Mouse (Mus musculus) CD4-positive, CD25-positive, alpha-beta regulatory T cell (primary cell): ENCODE results near the gene Oaz3. TPM values are rescaled to one million over a fixed set of nuclear protein-coding genes. Genes with fewer than 3 reads are reported as not detected.

Source experiments
- polyA plus RNA-seq: library from polyadenylated mRNA; unstranded; fragments of 100-300 nt; shearing (Covaris generic); gene quantifications from one replicate; pipeline ENCODE4 v1.2.1, GENCODE M21; 2017

The Oaz3 gene
- 0.96 TPM for polyA plus RNA-seq

DNA sequence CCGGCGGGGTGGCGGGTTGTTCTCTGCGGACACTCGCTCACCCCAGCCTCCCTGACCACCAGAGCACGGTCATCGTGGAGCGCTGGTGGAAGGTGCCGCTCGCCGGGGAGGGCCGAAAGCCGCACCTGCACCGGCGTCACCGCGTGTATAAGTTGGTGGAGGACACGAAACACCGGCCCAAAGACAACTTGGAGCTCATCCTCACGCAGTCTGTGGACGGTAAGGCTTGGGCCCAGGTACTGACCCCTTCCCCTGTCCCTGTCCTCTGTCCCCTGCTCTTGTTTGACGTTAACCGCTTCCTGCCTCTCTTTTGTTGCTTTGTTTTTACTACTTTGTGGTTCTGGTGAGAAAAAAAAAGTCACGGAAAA, at the start of gene Oaz3:
Oaz3 (minus strand) TSS at position 319 of the 368 bp plus-strand sequence.

DNA sequence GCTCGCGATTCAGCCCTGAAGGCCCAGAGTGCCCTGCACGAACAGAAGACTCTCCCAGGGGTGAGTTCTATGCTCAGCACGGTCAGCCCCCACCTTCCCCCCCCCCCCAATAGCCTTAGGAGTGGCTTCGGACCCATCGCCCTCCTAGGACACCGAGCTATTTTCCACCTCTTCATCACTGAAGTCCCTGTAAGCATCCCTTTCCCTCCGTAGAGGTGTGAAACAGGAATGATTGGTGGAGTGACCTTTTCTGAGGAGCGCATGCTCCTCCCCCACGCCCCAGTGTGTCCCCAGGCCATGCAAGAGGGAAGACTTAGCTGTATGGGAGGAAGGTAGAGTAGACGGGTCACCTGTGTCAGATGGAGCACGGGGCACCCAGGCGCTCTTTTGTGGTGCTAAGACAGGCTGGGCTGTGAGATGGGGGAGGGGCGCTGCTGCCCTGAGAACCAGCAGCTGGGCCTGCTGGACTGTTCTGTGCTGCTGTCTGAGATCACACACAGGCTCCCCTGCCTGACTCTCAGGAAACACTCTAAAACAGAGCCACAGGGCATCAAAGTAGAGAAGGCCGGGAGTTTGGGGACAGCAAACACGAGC, 36.7 kb upstream of the Oaz3 start, which contains the start of gene Riiad1:
Riiad1 (minus strand) TSS at position 51 of the 594 bp plus-strand sequence.

DNA sequence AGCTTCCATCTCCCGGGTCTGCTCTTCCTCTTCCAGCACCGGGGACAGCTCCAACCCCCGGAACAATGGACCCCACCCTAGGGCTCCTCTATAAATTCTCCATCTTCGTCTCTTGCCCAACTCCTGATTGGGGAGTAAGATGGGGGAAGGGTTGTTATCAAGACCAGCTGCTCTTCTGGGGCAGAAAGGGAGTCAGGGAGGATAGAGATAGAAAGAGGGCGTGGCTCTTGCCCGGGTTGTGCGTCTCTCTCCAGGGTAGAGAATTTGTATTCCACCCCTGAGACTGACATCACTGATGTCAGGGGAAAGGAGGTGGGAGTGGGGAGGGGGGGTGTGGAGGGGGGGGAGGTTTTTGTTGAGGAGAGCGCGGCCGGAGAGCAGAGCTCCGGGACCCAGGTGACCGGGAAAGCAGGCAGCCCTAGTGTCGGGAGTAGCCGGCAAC, 34.3 kb upstream of the Oaz3 start, which contains the start of gene Celf3:
Celf3 (plus strand) TSS at position 315 of the 442 bp plus-strand sequence.

DNA sequence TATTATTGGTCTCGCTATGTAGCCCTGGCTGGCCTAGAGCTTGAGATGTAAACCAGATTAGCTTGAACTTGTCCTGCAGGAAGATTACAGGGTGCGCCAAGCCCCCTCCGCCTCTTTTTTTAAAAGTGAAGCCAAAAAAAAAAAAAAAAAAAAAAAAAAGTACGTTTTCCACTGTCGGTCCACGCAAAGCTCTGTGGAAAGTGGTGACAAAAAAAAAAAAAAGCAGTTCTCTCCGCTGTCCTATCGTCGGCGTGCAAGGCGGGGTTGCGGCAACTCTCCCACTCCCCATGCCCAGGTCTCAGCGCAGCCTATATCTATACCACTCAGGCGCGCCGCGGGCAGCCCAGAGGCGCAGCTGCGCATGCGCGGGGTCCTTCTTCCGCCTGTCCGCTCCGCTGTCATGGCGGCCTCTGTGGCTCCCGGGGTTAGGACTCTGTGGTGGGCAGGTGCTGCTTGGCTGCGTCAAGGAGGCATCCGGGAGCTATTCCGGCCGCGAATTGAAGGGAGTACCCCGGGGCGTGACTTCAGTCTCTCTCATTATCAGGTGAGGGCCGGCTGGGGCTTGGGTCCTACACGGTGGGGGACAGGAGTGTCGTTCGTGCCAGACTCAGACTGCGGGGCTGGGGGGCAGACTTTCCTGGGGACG, 641 bp downstream of the Oaz3 start, which contains the start of gene Mrpl9:
Mrpl9 (plus strand) TSS at position 368 of the 646 bp plus-strand sequence.

DNA sequence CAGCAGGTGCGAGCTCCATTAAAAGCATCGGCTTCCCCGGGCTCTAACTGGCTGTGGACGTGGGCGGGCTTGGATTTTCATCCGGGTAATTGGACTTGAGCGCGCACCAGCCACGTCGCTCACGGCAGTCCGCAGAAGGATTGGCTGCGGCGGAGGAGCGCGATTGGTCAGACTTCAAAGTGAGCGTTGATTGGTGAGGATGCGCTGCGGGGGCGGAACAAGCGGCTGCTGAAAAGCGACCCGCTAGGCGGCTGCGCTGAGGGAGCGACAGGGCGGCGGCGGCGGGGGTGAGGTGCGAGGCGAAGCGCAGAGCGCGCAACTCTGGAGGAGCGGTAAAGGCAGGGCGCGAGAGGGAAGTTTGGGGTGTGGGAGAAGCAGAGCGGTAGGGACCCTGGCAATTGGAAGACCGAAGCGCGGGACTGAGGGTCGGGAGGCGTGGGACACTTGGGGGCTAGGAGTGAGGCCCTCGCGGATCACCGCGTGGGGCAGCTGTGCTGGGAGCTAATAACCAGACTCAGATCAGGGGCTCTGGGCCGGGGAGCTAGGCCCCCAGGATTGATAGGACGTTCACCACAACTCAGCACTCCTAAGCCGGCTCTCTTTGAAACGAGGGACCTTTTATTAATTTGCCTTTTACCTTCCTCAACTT, 30.6 kb downstream of the Oaz3 start, which contains the start of gene Tdrkh:
Tdrkh (plus strand) TSS at position 243 of the 649 bp plus-strand sequence.

DNA sequence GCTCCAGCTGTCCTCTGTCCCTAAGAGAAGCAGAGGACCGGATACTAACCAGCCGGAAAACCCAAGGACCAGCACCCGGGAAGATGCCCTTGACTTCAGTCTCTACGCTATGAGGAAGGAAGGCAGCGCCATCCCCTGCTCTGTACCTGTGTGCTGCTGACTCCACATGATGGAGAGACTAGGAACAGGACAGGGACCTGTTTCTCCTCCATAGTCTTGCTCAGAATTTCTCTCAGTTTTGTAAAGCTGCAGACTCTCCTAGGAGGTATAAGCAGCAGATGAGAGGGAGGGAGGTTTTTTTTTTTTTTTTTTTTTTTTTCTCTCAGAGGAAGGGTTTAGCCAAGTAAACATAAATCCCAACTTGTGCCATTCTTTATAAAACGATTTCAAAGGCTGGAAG, 45.5 kb downstream of the Oaz3 start, which contains the start of gene Lingo4:
Lingo4 (plus strand) TSS at position 301 of the 400 bp plus-strand sequence.

Other genes starting within 250 kb of the Oaz3 start
- gene Gm5286, start 247.2 kb downstream of the Oaz3 start, polyA plus RNA-seq: not detected
- not detected for gene Gm4778, start 179.9 kb downstream of the Oaz3 start, polyA plus RNA-seq
- 9.0 TPM for gene Them4, start 133.8 kb downstream of the Oaz3 start, polyA plus RNA-seq
- not detected for gene Them5, start 101.8 kb downstream of the Oaz3 start, polyA plus RNA-seq
- gene C2cd4d, start 81.5 kb downstream of the Oaz3 start, polyA plus RNA-seq: 0.23 TPM
- gene Rorc, start 71.1 kb downstream of the Oaz3 start, polyA plus RNA-seq: 6.5 TPM
- 0.10 TPM for gene Lingo4, start 45.4 kb downstream of the Oaz3 start, polyA plus RNA-seq
- 9.2 TPM for gene Tdrkh, start 30.6 kb downstream of the Oaz3 start, polyA plus RNA-seq
- 58.3 TPM for gene Mrpl9, start 597 bp downstream of the Oaz3 start, polyA plus RNA-seq
- gene Celf3, start 34.4 kb upstream of the Oaz3 start, polyA plus RNA-seq: 0.68 TPM
- gene Riiad1, start 36.4 kb upstream of the Oaz3 start, polyA plus RNA-seq: not detected
- gene Snx27, start 138.8 kb upstream of the Oaz3 start, polyA plus RNA-seq: 27.0 TPM
- not detected for gene Gm10972, start 199.2 kb upstream of the Oaz3 start, polyA plus RNA-seq
- gene Tuft1, start 215.0 kb upstream of the Oaz3 start, polyA plus RNA-seq: 2.6 TPM
- gene Selenbp2, start 249.6 kb upstream of the Oaz3 start, polyA plus RNA-seq: not detected